Mouse (Mus musculus): ENCODE measurements at regions not wholly inside any gene's neighbourhood (a gene's known extent, or its start where the extent isn't known, plus 50 kb on each side); places are given as distances from the start of the nearest gene placed in this dataset.

GRCm38 (mm10) chr12:54577235-54577634 is 79.1 kb downstream of the Sptssa start:
- no peak for DNase-seq

DNA sequence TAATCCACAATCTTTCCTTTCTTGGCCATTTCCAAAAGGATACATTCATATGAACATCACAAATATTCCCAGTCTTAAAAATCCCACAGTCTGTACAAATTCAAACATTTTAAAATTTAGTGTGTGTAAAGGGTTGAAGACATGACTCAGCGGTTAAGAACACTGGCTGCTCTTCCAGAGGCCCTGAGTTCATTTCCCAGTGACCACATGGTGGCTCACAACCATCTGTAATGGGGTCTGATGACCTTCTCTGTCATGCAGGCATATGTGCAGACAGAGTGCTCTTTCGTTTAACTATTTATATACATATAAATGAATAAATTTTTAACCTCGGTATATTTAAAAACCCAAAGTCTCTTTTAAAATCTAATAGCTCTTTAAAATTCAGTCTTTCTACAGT is 79.6 kb downstream of the Sptssa start:
- no peak for DNase-seq

DNA sequence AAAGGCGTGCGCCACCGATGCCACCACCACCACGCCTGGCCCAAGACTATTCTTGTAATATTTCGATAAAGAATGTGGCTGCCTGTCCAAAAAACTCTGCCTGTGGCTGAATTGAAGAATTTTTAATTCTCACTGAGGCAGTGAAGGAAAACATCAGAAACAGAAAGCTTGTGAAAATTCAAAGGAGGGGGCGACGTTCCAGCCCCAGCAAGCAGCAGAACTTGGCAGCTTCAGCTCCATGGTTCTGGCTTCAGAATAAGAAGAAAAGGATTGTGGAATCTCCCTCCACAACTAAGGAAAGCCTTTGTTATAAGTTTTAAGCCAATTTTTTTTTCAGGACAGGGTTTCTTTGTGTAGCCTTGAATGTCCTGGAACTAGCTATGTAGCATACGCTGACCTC is 83.5 kb downstream of the Sptssa start:
- DNase-seq, result no peak

DNA sequence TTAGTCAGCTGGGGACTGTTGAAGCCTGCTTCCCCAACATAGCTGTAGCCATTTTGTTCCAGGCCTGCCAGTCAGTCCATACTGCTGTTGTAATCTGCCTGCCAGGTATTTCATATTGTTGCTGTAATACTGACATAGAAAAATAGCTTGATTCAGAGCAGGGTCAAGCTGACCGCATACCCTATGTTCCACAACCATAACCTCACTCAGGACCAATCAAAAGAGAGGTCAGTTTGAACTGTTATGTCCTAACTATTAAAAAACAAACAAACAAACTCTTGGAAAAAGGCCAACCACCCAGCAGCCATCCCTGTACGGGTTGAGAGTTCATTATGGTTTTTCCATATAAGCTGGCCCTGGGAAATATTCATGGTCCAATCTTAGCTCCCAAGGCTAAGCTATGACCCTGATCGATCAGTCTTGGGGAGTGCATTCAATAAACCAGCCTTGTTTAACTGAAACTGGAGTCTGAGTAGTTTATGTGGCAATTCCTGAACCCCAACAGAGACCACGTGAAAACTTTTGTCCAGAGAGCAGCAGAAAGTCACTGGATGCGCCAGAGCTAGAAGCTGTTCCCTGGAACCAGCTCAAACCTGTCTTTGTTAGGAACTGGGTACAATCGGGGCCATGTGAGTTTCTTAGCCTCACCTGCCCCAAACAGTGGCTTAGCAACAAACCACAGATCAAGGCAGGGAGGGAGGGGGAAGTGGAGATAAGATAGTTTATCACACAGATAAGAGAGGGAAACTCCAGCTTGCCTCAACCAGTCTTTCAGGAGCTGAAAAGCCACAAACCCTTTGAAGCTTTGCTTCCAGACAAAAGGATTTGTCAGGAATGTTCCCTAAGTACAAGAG is 88.1 kb downstream of the Sptssa start:
- no peak for DNase-seq

- no peak for DNase-seq
Observed at GRCm38 (mm10) chr12:54567426-54567790, 89.0 kb downstream of the Sptssa start.

DNA sequence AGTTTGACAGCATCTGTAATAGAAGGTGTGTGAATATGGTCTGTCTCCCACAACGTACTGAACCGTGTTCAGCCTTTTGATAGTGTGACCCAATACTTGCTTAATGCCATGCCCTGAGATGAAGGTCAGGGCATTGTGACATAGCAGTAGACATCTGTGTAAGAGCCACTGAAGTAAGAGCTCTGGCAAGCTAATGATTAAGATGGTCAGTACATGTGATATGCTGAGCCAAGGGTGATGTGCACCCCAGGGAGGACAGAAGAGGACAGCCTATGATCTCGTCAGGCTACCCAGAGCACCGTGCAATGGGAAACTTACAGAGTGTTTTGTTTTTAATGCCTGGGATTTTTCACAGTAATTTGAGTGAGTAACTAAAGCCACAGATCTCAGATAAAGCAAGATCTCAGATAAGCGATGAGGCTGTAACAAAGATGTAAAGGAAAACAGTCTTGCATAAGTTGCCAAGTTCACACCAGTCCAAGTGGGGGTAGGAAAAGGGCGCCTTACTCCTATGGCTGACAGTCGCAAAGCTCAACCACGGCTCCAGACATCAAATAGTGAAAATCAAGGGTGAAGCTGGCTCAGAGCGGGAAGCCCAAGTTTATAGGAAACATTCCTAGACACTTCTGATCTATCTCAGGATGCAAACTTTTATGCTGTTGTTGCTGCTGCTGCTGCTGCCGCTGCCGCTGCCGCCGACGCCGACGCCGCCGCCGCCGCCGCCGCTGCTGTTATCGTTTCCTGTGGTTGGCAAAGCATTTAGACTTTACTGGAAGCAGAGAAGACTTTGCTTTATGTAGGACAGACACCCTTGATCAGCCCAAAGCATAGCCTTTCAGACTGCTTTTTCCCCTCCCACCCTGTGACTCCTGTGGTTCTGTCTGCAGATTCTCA is 89.6 kb downstream of the Sptssa start:
- no peak for DNase-seq

DNA sequence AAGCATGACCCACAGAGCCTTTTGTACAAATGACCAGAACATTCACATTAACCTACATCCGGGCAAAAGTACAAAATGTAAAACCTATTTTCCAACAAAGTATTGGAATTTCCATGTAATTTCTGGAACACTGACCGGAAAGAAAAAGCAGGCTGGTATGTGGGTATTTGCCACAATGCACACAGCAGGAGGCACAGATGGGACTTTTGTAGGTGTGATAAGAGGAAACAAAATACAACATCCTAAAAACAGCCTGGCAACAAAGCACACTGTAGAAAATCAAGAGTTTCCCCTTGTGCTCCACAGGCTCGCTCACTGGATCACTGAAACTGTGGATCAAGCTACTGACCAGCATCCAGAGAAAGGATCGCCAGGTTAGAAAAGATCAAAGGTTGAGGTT is 94.4 kb downstream of the Sptssa start:
- no peak for DNase-seq

DNA sequence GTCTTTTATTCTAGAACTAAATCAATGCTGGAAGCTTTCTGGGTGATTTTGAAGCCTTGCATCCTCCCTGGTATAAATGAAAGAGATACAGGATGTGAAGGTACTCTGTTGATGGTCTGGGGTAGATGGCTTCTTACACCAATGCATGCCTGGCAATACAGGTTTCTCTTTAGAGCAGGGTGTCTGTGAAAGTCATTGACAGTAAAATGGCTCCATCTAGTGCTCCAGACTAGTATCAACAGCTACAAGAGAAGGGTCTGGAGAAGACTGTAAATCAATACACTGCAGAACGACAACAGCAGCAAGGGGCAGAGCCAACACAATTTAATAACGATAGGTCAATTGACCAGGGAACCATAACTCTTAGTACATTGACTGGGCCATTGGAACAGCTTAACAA is 98.3 kb downstream of the Sptssa start:
- DNase-seq, result no peak

GRCm38 (mm10) chr12:54549659-54550058 is 106.7 kb downstream of the Sptssa start:
- no peak for DNase-seq

- peak; percentile 15 for DNase-seq
Observed at GRCm38 (mm10) chr12:54545821-54546608, 110.4 kb downstream of the Sptssa start.

- no peak for DNase-seq
Observed at GRCm38 (mm10) chr12:54538320-54538705, 118.1 kb downstream of the Sptssa start.

DNA sequence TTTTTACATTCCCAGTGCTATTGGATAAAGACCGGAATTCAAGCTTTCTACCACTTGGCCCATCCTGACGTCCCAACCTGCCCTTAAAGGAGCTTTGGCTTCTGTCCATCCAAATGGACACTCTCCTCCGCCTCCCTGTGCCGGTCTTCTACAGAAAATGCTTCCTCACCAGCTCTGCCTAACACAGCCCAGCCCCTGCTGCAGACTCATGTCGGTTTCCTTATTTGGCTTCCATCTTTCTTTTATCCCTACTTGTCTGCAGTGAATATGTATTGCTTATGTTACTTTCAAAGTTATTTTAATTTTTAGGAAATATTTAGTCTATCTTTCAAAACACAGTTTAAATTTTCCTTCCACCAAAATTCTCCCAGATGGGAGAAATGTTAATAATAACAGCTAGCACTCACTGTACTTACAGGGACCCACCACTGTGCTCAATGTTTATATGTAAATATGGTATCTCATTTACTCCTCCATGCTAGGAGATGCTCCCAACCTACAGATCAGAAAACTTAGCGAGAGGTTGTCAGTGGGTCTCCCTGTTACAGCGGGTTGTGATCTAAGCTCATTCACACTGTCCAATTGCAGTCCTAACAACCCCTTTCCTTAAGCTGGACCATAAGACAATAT is 118.6 kb downstream of the Sptssa start:
- no peak for DNase-seq

DNA sequence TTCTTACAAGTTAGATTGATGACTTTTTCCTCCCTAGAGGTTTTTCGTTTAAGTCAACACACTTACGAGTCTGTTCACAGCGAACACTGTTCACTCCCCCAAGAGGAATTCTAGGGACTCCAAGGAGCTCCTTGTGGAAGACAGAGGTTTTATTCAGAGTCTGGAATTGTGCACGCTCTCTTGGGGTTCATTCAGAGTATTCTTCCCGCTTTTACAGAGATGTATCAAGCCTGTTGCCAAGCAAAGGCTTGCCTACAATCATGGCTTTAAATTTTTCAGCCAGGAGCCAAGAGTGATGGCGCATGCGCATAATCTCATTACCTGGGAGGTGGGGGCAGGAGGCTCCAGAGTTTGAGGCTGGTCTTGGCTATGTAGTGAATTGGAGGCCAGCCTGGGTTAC is 119.4 kb downstream of the Sptssa start:
- DNase-seq, result no peak

DNA sequence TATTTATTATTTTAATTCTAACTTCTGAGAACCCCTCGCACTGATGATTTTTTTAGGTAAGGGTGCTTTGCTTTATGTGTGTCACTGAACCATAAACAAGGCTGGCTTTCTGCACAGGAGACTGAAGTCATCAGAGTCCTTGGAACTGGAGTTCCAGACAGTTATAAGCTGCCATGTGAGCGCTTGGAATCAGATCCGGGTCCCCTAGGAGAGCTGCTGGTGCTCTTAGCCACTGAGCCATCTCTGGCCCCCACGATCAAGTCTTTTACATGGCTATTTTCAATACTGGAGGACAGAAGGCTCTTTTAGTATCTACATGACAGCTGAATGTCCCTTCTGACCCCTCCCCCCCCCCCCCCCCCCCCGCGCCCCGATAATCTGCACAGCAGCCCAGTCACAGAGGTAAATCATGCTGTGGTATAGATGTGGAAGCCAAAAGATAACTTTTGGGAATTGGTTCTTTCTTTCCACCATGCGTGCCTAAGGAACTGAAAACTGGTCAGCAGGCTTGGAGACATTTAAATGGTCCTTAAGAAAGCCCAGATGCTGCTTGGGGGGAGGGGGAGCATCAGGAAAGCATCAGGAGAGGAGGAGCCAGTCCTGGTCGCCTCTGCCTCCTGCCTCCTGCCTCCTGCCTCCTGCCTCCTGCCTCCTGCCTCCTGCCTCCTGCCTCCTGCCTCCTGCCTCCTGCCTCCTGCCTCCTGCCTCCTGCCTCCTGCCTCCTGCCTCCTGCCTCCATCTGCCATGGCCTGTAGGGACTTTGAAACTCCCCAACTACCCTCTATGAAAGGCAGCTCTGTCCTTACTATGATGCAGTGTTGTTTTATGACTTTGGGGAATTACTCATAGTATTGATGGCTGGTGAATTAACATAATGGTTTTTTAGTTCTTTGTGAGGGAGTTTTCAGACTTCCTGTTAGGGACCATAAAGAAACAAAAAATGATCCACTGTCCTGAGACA is 120.5 kb downstream of the Sptssa start:
- no peak for DNase-seq

DNA sequence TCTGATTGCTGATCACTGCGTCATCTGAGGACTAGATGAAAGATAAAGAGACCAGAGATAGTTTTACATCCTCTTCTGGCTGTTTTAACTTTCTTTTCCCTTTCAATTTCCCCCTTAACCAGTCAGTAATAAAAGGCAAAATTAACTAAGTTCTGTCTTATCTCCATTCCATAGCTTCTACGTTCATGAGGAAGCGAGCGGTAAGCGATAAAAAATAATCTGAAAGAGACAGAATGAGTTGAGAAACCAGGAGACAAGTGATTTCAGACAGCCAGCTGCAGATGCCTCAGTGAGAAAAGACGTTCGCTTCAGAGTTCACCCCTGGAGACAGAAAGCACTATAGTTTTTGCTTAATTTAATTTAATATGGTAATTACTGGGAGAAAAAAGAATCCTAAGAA is 121.5 kb downstream of the Sptssa start:
- DNase-seq, result no peak

GRCm38 (mm10) chr12:54533134-54533533 is 123.2 kb downstream of the Sptssa start:
- no peak for DNase-seq

GRCm38 (mm10) chr12:54532062-54532461 is 124.3 kb downstream of the Sptssa start:
- no peak for DNase-seq

DNA sequence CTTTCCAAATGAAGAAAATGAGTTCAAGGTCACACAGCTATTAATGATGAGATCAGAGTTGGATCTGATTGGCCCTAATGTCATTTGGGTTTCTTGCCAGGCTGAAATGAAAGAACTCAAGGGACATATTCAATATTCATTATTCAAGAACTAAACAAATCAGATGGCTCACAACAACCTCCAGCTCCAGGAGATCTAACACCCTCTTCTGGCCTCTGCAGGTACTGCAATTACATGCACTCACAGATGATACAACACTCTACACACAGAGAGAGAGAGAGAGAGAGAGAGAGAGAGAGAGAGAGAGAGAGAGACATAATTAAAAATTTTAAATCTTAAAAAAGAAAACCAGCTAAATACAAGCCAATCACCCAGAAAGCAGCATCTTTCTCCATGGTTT is 128.3 kb downstream of the Sptssa start:
- no peak for DNase-seq

DNA sequence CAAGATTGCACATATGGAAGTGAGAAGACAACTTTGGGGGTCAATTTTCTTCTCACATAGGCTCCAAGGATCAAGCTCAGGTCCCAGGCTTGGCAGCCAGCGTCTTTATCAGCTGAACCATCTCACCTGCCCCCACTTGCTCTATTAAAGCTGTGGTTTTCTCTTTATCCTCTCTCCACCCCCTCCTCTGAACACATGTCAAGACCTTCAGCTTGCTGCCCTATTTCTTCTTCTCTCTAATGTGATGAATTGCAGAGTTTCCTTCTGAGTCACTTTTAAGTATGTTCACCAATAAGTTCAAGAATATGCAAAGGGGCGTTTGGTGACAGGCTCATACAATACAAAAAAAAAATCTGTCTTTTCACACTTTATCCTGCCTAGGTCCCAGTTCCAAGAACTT is 128.8 kb downstream of the Sptssa start:
- no peak for DNase-seq

- DNase-seq, result no peak
Observed at GRCm38 (mm10) chr12:54520406-54520805, 136.0 kb downstream of the Sptssa start.

DNA sequence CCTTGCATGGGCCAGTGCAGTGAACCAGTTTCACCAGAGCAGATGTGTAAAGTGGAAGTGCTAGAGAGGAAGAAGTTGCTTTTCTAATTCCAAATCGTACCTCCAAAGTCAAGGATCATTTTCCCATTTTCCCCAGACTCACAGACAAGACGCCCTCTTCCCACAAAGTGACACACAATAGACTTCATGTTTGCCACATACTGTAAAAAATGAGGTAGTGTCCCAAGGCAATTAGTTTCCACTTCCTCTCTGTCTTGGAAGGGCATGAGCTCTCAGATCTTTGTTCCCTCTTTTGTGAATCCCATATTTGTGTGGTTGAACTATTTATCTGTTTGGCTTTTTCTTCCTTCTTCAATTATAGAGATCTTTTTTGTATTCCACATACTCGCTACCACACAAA is 137.0 kb downstream of the Sptssa start:
- no peak for DNase-seq

DNA sequence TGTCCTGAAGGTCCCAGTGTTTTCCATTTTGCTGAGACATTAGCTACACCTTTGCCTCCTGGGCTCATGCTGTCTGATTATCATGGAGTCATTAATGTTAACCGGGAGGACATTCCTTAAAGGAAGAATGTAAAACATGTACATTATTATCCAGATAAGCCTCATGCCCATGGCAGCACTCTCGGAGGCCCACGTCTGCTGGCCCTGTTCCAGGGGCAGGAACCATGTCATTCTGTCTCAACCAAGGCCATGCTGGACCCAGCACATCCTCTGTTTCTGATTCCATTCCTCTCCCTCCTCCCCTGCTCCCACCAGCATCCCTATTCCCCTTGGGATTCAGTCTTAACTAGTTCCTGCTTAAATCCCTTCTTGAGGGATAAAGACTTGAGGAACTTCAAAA is 139.1 kb downstream of the Sptssa start:
- DNase-seq, result no peak

Data from cerebellum, adult 9-11 months (tissue).